Mouse (Mus musculus): ENCODE data around the gene 6430548M08Rik.

GRCm38 (mm10) chr8:120072827-120073226 lies 41.1 kb upstream of the 6430548M08Rik start:
- no peak for TF ChIP-seq CTCF (IDR thresholded peaks at IDR 0.05; ENCODE audit: borderline replicate concordance, control insufficient read depth, extremely low read depth, insufficient read depth, low read length, poor library complexity)
- no peak for TF ChIP-seq POLR2A (IDR thresholded peaks at IDR 0.05; ENCODE audit: control insufficient read depth, extremely low read depth, insufficient read depth, low read length, poor library complexity)

Measured in thymus, adult 2 months (tissue).